Mouse (Mus musculus): ENCODE measurements at regions not wholly inside any gene's neighbourhood (a gene's known extent, or its start where the extent isn't known, plus 50 kb on each side); places are given as distances from the start of the nearest gene placed in this dataset.

GRCm38 (mm10) chr8:18106827-18107226, 871.2 kb downstream of the Defb40 start:
- no peak for DNase-seq (ENCODE audit: low read depth, low spot score)
- H3K27me3 ChIP-seq (ENCODE audit: control insufficient read depth in 1 of 2, insufficient read depth in 2 of 2, low read length in 2 of 2) = no peaks in the 10 kb centered on the region
- no peak overlapping the region for H3K9ac ChIP-seq (ENCODE audit: control insufficient read depth, low read depth, low read length, poor library complexity, severe bottlenecking)
- H3K27ac ChIP-seq (ENCODE audit: control insufficient read depth, low read depth, low read length) = no peak overlapping the region
- no peaks in the 10 kb centered on the region for H3K9me3 ChIP-seq (replicated peaks; ENCODE audit: insufficient read depth, low read length)
- TF ChIP-seq MEF2A (IDR thresholded peaks at IDR 0.05; ENCODE audit: extremely low read depth, insufficient replicate concordance, low read depth, low read length, poor library complexity, severe bottlenecking) = no peak
- no peak for TF ChIP-seq BHLHE40 (IDR thresholded peaks at IDR 0.05; ENCODE audit: borderline replicate concordance, low read depth, low read length)
- TF ChIP-seq MAFK (IDR thresholded peaks at IDR 0.05; ENCODE audit: borderline replicate concordance, low read depth, low read length) = no peak
- TF ChIP-seq E2F4 (IDR thresholded peaks at IDR 0.05; ENCODE audit: borderline replicate concordance, low read depth, low read length) = no peak
- TF ChIP-seq POLR2AphosphoS2 (IDR thresholded peaks at IDR 0.05; ENCODE audit: low read length) = no peak
- no peak for TF ChIP-seq CHD2 (IDR thresholded peaks at IDR 0.05; ENCODE audit: low read length)
- TF ChIP-seq ZMIZ1 (IDR thresholded peaks at IDR 0.05; ENCODE audit: low read depth, low read length) = no peak
- no peak for TF ChIP-seq RCOR1 (IDR thresholded peaks at IDR 0.05; ENCODE audit: low read depth, low read length)
- TF ChIP-seq USF2 (IDR thresholded peaks at IDR 0.05; ENCODE audit: borderline replicate concordance in 1 of 2, insufficient read depth in 1 of 2, low read depth in 1 of 2, low read length in 2 of 2) = no peak
- TF ChIP-seq TAL1 (IDR thresholded peaks at IDR 0.05; ENCODE audit: low read length) = no peak
- no peak for TF ChIP-seq ZNF384 (IDR thresholded peaks at IDR 0.05; ENCODE audit: low read depth, low read length)
- TF ChIP-seq ELF1 (IDR thresholded peaks at IDR 0.05; ENCODE audit: low read depth, low read length) = no peak
- no peak for TF ChIP-seq ZC3H11A (IDR thresholded peaks at IDR 0.05; ENCODE audit: low read depth, low read length)
- TF ChIP-seq SMC3 (IDR thresholded peaks at IDR 0.05; ENCODE audit: low read depth, low read length) = no peak
- TF ChIP-seq ETS1 (IDR thresholded peaks at IDR 0.05; ENCODE audit: low read depth, low read length) = no peak
- TF ChIP-seq POLR2A (IDR thresholded peaks at IDR 0.05; ENCODE audit: control insufficient read depth in 1 of 2, insufficient read depth in 1 of 2, low read depth in 1 of 2, low read length in 2 of 2, poor library complexity in 1 of 2) = no peak
- no peak overlapping the region for H3K4me3 ChIP-seq (ENCODE audit: control insufficient read depth in 1 of 2, insufficient read depth in 1 of 2, low read depth in 2 of 2, low read length in 2 of 2)
- peaks cover 0 to 37% of the 10 kb centered on the region in 2 experiments; a peak in 2 of 4 replicates for H3K36me3 ChIP-seq (ENCODE audit: control insufficient read depth in 1 of 2, insufficient read depth in 2 of 2, low read length in 2 of 2)
- H3K79me2 ChIP-seq (ENCODE audit: control insufficient read depth, insufficient read depth, low read length, poor library complexity) = no peaks in the 10 kb centered on the region
- H3K4me1 ChIP-seq (ENCODE audit: control insufficient read depth in 1 of 2, insufficient read depth in 2 of 2, low read length in 2 of 2) = peaks cover 0 to 26% of the 10 kb centered on the region in 2 experiments; a peak in 3 of 4 replicates

GRCm38 (mm10) chr8:18065456-18065855, 912.6 kb downstream of the Defb40 start:
- DNase-seq (ENCODE audit: low read depth, low spot score) = no peak
- Histone ChIP-seq H3K79me2 (ENCODE audit: control insufficient read depth, insufficient read depth, low read length, poor library complexity) (no peaks in the 10 kb centered on the region), H3K27ac (ENCODE audit: control insufficient read depth, low read depth, low read length) (no peak overlapping the region), H3K9me3 (replicated peaks; ENCODE audit: insufficient read depth, low read length) (no peaks in the 10 kb centered on the region), H3K36me3 (ENCODE audit: control insufficient read depth in 1 of 2, insufficient read depth in 2 of 2, low read length in 2 of 2) (no peaks in the 10 kb centered on the region), H3K27me3 (ENCODE audit: control insufficient read depth in 1 of 2, insufficient read depth in 2 of 2, low read length in 2 of 2) (no peaks in the 10 kb centered on the region), H3K9ac (ENCODE audit: control insufficient read depth, low read depth, low read length, poor library complexity, severe bottlenecking) (no peak overlapping the region), H3K4me3 (ENCODE audit: control insufficient read depth in 1 of 2, insufficient read depth in 1 of 2, low read depth in 2 of 2, low read length in 2 of 2) (no peak overlapping the region), H3K4me1 (ENCODE audit: control insufficient read depth in 1 of 2, insufficient read depth in 2 of 2, low read length in 2 of 2) (no peaks in the 10 kb centered on the region)
- TF ChIP-seq ZKSCAN1 (IDR thresholded peaks at IDR 0.05; ENCODE audit: low read depth, low read length) (no peak), KAT2A (conservative IDR thresholded peaks at IDR 0.05; ENCODE audit: low read depth, low read length) (no peak), NRF1 (IDR thresholded peaks at IDR 0.05; ENCODE audit: insufficient read depth, low read depth, low read length, poor library complexity, severe bottlenecking) (no peak), ZNF384 (IDR thresholded peaks at IDR 0.05; ENCODE audit: low read depth, low read length) (no peak), HCFC1 (IDR thresholded peaks at IDR 0.05; ENCODE audit: low read depth, low read length) (no peak), USF2 (IDR thresholded peaks at IDR 0.05; ENCODE audit: borderline replicate concordance in 1 of 2, insufficient read depth in 1 of 2, low read depth in 1 of 2, low read length in 2 of 2) (no peak), MEF2A (IDR thresholded peaks at IDR 0.05; ENCODE audit: extremely low read depth, insufficient replicate concordance, low read depth, low read length, poor library complexity, severe bottlenecking) (no peak), ETS1 (IDR thresholded peaks at IDR 0.05; ENCODE audit: low read depth, low read length) (no peak), UBTF (IDR thresholded peaks at IDR 0.05; ENCODE audit: borderline replicate concordance, insufficient read depth, low read depth, low read length) (no peak), ELF1 (IDR thresholded peaks at IDR 0.05; ENCODE audit: low read depth, low read length) (no peak)
